Mouse (Mus musculus): Measurements from ENCODE around the gene Atp6v0a1. TPM values are rescaled to one million over a fixed set of nuclear protein-coding genes. Genes with fewer than 3 reads are reported as not detected.

Gene Atp6v0a1
- total and polyA plus RNA-seq, 3 experiments: 14.1 to 63.4 (median 36.1) TPM

- Histone ChIP-seq H3K36me3 (replicated peaks in 1 of 2; ENCODE audit: control insufficient read depth in 1 of 2, insufficient read depth in 1 of 2, low read length in 1 of 2) (peaks cover 68 to 74% of the 10 kb centered on the region in 2 experiments), H3K4me2 (ENCODE audit: insufficient read depth, low read depth, poor library complexity, severe bottlenecking) (no peak overlapping the region), H3K27me3 (replicated peaks) (no peaks in the 10 kb centered on the region), H3K79me2 (replicated peaks; ENCODE audit: control insufficient read depth, extremely low read depth, insufficient read depth, poor library complexity, severe bottlenecking) (peaks cover 17% of the 10 kb centered on the region), H3K4me1 (ENCODE audit: control insufficient read depth in 1 of 2, insufficient read depth in 2 of 2) (peaks cover 13 to 38% of the 10 kb centered on the region in 2 experiments), H3K4me3 (replicated peaks in 1 of 3; ENCODE audit: low read depth in 2 of 3, low read length in 2 of 3, poor library complexity in 1 of 3) (no peak overlapping the region), H3K27ac (ENCODE audit: insufficient read depth, low read depth) (0 out of 2 replicates have a peak overlapping the region, but pooled peaks have one; percentile 6), H3K9ac (ENCODE audit: insufficient read depth, low read depth) (no peak overlapping the region), H3K9me3 (replicated peaks; ENCODE audit: low read length) (no peaks in the 10 kb centered on the region)
- in situ Hi-C loops (cut with MboI; ENCODE audit: low pct_ligation_motif_present, low pct_unique_long_range_greater_than_20kb, low sequenced_read_pairs) (no loop called here), dilution Hi-C loops (cut with MboI; ENCODE audit: extremely low pct_ligation_motif_present, extremely low pct_unique_long_range_greater_than_20kb, low sequenced_read_pairs) (no loop called here)
- no peak for TF ChIP-seq JUND (conservative IDR thresholded peaks at IDR 0.05; ENCODE audit: low read depth, low read length)
- TF ChIP-seq USF2 (conservative IDR thresholded peaks at IDR 0.05; ENCODE audit: low read depth, low read length): no peak
- TF ChIP-seq TCF12 (IDR thresholded peaks at IDR 0.05; ENCODE audit: low read depth, low read length): no peak
- no peak for TF ChIP-seq GABPA (IDR thresholded peaks at IDR 0.05; ENCODE audit: insufficient replicate concordance, low read depth, low read length)
- no peak for TF ChIP-seq MAFK (IDR thresholded peaks at IDR 0.05; ENCODE audit: insufficient replicate concordance, low read length)
- no peak for TF ChIP-seq ZC3H11A (IDR thresholded peaks at IDR 0.05; ENCODE audit: low read depth, low read length)
- TF ChIP-seq MAX (IDR thresholded peaks at IDR 0.05; ENCODE audit: low read length): no peak
- no peak for TF ChIP-seq MAZ (IDR thresholded peaks at IDR 0.05; ENCODE audit: low read depth, low read length)
- no peak for TF ChIP-seq CHD1 (IDR thresholded peaks at IDR 0.05; ENCODE audit: low read depth, low read length)
- TF ChIP-seq ZMIZ1 (IDR thresholded peaks at IDR 0.05; ENCODE audit: low read depth, low read length): no peak
- no peak for TF ChIP-seq MXI1 (IDR thresholded peaks at IDR 0.05; ENCODE audit: low read depth, low read length)
- TF ChIP-seq RCOR1 (conservative IDR thresholded peaks at IDR 0.05; ENCODE audit: low read depth, low read length): no peak
- no peak for TF ChIP-seq KAT2A (IDR thresholded peaks at IDR 0.05; ENCODE audit: insufficient replicate concordance, low read length)
- TF ChIP-seq SMC3 (IDR thresholded peaks at IDR 0.05; ENCODE audit: low read depth, low read length): no peak
- no peak for TF ChIP-seq IRF4 (IDR thresholded peaks at IDR 0.05; ENCODE audit: low read depth, low read length)
- TF ChIP-seq NELFE (IDR thresholded peaks at IDR 0.05; ENCODE audit: low read depth, low read length): no peak
- no peak for DNase-seq (ENCODE audit: extremely low read depth)
These were observed 89.0 kb downstream of the Atp6v0a1 start for GRCm38 (mm10) chr11:101098231-101098630.

GRCm38 (mm10) chr11:101103011-101103410, 93.8 kb downstream of the Atp6v0a1 start:
- Histone ChIP-seq H3K4me2 (ENCODE audit: insufficient read depth, low read depth, poor library complexity, severe bottlenecking) (no peak overlapping the region), H3K4me1 (ENCODE audit: control insufficient read depth in 1 of 2, insufficient read depth in 2 of 2) (peaks cover 0 to 12% of the 10 kb centered on the region in 2 experiments; a peak in 1 of 4 replicates), H3K27me3 (replicated peaks) (no peaks in the 10 kb centered on the region), H3K9ac (ENCODE audit: insufficient read depth, low read depth) (no peak overlapping the region), H3K9me3 (replicated peaks; ENCODE audit: low read length) (no peaks in the 10 kb centered on the region), H3K27ac (ENCODE audit: insufficient read depth, low read depth) (no peak overlapping the region), H3K4me3 (replicated peaks in 1 of 3; ENCODE audit: low read depth in 2 of 3, low read length in 2 of 3, poor library complexity in 1 of 3) (no peak overlapping the region), H3K36me3 (replicated peaks in 1 of 2; ENCODE audit: control insufficient read depth in 1 of 2, insufficient read depth in 1 of 2, low read length in 1 of 2) (peaks cover 74 to 97% of the 10 kb centered on the region in 2 experiments), H3K79me2 (replicated peaks; ENCODE audit: control insufficient read depth, extremely low read depth, insufficient read depth, poor library complexity, severe bottlenecking) (peaks cover 25% of the 10 kb centered on the region)
- TF ChIP-seq RAD21 (IDR thresholded peaks at IDR 0.05; ENCODE audit: low read depth, low read length) (no peak), USF2 (conservative IDR thresholded peaks at IDR 0.05; ENCODE audit: low read depth, low read length) (no peak), MAX (IDR thresholded peaks at IDR 0.05; ENCODE audit: low read length) (no peak), ETS1 (conservative IDR thresholded peaks at IDR 0.05; ENCODE audit: low read depth, low read length) (no peak), ELF1 (IDR thresholded peaks at IDR 0.05; ENCODE audit: low read depth, low read length) (no peak), ZKSCAN1 (IDR thresholded peaks at IDR 0.05; ENCODE audit: borderline replicate concordance, low read depth, low read length) (no peak), RCOR1 (conservative IDR thresholded peaks at IDR 0.05; ENCODE audit: low read depth, low read length) (no peak), E2F4 (IDR thresholded peaks at IDR 0.05; ENCODE audit: insufficient replicate concordance, low read depth, low read length) (no peak), GABPA (IDR thresholded peaks at IDR 0.05; ENCODE audit: insufficient replicate concordance, low read depth, low read length) (no peak), NRF1 (IDR thresholded peaks at IDR 0.05; ENCODE audit: low read depth, low read length) (no peak), PAX5 (IDR thresholded peaks at IDR 0.05; ENCODE audit: low read length) (no peak), CHD1 (IDR thresholded peaks at IDR 0.05; ENCODE audit: low read depth, low read length) (no peak), MAZ (IDR thresholded peaks at IDR 0.05; ENCODE audit: low read depth, low read length) (no peak), MEF2A (IDR thresholded peaks at IDR 0.05; ENCODE audit: borderline replicate concordance, low read depth, low read length) (no peak), HCFC1 (IDR thresholded peaks at IDR 0.05; ENCODE audit: low read depth, low read length) (no peak)
- in situ Hi-C loops (cut with MboI; ENCODE audit: low pct_ligation_motif_present, low pct_unique_long_range_greater_than_20kb, low sequenced_read_pairs): no loop called here
- DNase-seq (ENCODE audit: extremely low read depth): no peak
- dilution Hi-C loops (cut with MboI; ENCODE audit: extremely low pct_ligation_motif_present, extremely low pct_unique_long_range_greater_than_20kb, low sequenced_read_pairs): no loop called here

Measured in CH12.LX (cell line).